Mouse (Mus musculus) embryonic facial prominence, embryonic 15.5 days (tissue): ENCODE results near the gene Ilkap. TPM values are rescaled to one million over a fixed set of nuclear protein-coding genes. Genes with fewer than 3 reads are reported as not detected.

ENCODE experiments used
- ATAC-seq: fragments of 200-750 bp; cut with Nextera tagmentation; 2 replicates; pipeline ENCODE4 v1.8.0; 2017; ENCODE audit warnings: low read depth, moderate TSS enrichment; ENCODE audit not compliant: insufficient number of reproducible peaks, low FRiP score, low TSS enrichment
- H3K27ac ChIP-seq: fragments of 300-500 bp; sonication (generic); replicated peaks from 2 replicates; pipeline ENCODE4 v1.5.1; 2015; ENCODE audit warnings: mild to moderate bottlenecking, inconsistent platforms
- H3K27me3 ChIP-seq: fragments of 300-500 bp; sonication (generic); 2 replicates; pipeline ENCODE4 v1.6.1; 2015; ENCODE audit warnings: inconsistent platforms
- H3K36me3 ChIP-seq: fragments of 300-500 bp; sonication (generic); 2 replicates; pipeline ENCODE4 v1.6.1; 2015; ENCODE audit warnings: mild to moderate bottlenecking, inconsistent platforms
- H3K4me1 ChIP-seq: fragments of 300-500 bp; sonication (generic); 2 replicates; pipeline ENCODE4 v1.6.1; 2015; ENCODE audit warnings: inconsistent platforms
- H3K4me2 ChIP-seq: fragments of 300-500 bp; sonication (generic); replicated peaks from 2 replicates; pipeline ENCODE4 v1.6.1; 2015; ENCODE audit warnings: mild to moderate bottlenecking, inconsistent platforms
- H3K4me3 ChIP-seq: fragments of 300-500 bp; sonication (generic); replicated peaks from 2 replicates; pipeline ENCODE4 v1.5.1; 2015; ENCODE audit warnings: mild to moderate bottlenecking, inconsistent platforms
- H3K9ac ChIP-seq: fragments of 300-500 bp; sonication (generic); 2 replicates; pipeline ENCODE4 v1.6.1; 2015; ENCODE audit warnings: inconsistent platforms
- H3K9me3 ChIP-seq: fragments of 300-500 bp; sonication (generic); replicated peaks from 2 replicates; pipeline ENCODE4 v1.6.1; 2016; ENCODE audit warnings: inconsistent platforms
- WGBS: fragments of 180-500 bp; shearing (Covaris S2); methylation state at CpG from one replicate; pipeline ENCODE4 v1.1.7; 2015; 5-methylcytosine and 5-hydroxymethylcytosine counted together
- polyA plus RNA-seq: library from polyadenylated mRNA; unstranded; fragments of >200 nt; fragmentation: Nextera tagmentation; extraction: Ambion mirVana; gene quantifications from 2 replicates; pipeline ENCODE4 v1.2.1, GENCODE M21; 2015

The Ilkap gene
- polyA plus RNA-seq, 1 experiment from 2014 or later, result 148 TPM

DNA sequence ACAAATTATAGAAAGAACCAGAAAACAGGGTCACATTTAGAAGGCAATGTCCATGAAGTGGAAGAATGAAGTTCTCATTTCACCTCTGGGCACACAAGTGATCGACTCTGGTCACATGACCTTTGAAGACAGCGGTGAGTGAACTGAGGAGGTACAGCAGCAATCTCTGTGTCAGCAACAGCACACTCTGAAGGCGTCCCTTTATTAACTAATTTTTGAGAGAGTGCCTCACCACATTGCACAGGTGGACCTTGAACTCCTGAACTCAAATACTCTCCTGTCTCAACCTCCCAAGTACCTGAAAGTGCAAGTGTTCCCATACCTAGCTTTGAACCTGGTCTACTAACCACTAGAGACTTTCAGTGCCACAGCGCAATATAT lies 17.5 kb downstream of the Ilkap start:
- no peaks in the 10 kb centered on the region for H3K27me3 ChIP-seq
- no peaks in the 10 kb centered on the region for H3K4me1 ChIP-seq
- H3K4me2 ChIP-seq, result no peak overlapping the region
- no peak overlapping the region for H3K9ac ChIP-seq
- WGBS, result 87% methylated on average over 4 of the region's 4 CpGs
- no peak overlapping the region for H3K4me3 ChIP-seq
- H3K27ac ChIP-seq, result no peak overlapping the region
- H3K9me3 ChIP-seq, result no peaks in the 10 kb centered on the region
- H3K36me3 ChIP-seq, result peaks cover 93% of the 10 kb centered on the region
- no peak for ATAC-seq

DNA sequence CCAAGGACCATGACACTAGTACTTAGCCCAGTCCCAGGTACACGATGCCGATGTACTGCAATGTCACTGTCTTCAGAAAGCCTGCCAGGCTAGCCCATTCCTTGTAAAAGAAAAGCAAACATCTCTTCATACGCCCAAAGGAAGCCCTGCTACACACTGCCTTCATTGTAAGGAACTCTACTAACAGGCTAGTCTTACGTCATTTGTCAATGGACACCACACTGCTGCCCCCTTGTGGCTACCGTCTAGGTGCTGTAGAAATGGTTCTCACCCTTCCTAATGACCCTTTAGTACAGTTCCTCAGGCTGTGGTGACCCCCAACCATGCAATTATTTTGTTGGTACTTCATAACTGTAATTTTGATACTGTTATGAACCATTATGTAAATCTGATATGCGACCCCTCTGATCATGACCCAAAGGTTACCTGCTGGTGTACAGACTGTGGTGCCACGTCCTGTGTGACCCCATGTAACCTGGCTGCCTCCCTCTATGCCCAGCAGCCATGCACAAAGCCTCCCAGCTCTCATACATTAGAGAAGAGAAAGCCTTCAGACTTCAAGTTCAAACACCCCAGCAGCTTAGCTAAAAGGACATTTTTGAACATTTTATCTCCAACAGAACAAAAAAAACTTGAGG lies 18.0 kb downstream of the Ilkap start:
- no peak for ATAC-seq
- H3K4me1 ChIP-seq, result no peaks in the 10 kb centered on the region

DNA sequence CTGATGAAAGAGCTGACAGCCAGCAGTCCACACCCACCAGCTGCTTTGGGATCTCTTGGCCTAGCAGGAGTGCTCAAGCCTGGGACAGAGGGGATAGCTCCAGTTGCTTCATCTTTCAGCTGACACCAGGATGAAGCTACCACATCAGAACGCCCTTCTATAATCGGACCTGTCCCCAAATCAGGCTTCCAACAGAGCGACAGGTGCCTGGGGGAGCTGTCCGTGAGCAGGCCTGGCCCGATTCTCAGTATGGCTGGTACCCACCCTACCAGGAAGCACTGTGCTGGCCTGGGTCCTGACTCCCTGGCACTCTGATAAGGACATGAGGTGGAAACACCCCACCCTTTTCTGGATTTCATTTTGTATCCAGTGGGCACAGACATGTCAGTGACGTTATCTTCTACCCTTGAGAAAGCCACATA lies 25.2 kb downstream of the Ilkap start:
- Histone ChIP-seq H3K27me3 (no peaks in the 10 kb centered on the region), H3K9me3 (no peaks in the 10 kb centered on the region), H3K27ac (no peak overlapping the region), H3K4me3 (no peak overlapping the region), H3K9ac (no peak overlapping the region), H3K36me3 (peaks cover 88% of the 10 kb centered on the region), H3K4me2 (no peak overlapping the region), H3K4me1 (no peaks in the 10 kb centered on the region)
- WGBS, result 84% methylated on average over 6 of the region's 6 CpGs
- ATAC-seq, result no peak

More for the DNA sequence above, 18.0 kb downstream of the Ilkap start:
- no peak overlapping the region for H3K9ac ChIP-seq
- H3K36me3 ChIP-seq, result peaks cover 95% of the 10 kb centered on the region
- no peaks in the 10 kb centered on the region for H3K27me3 ChIP-seq
- H3K9me3 ChIP-seq, result no peaks in the 10 kb centered on the region
- WGBS, result 63% methylated on average over 7 of the region's 7 CpGs
- no peak overlapping the region for H3K4me2 ChIP-seq
- H3K27ac ChIP-seq, result no peak overlapping the region
- H3K4me3 ChIP-seq, result no peak overlapping the region

- Histone ChIP-seq H3K4me3 (no peak overlapping the region), H3K9ac (no peak overlapping the region), H3K27me3 (no peaks in the 10 kb centered on the region), H3K4me2 (no peak overlapping the region), H3K36me3 (peaks cover 54% of the 10 kb centered on the region), H3K27ac (no peak overlapping the region), H3K4me1 (peaks cover 15% of the 10 kb centered on the region), H3K9me3 (no peaks in the 10 kb centered on the region)
- WGBS, result 83% methylated on average over 23 of the region's 23 CpGs
- no peak for ATAC-seq
Measured at GRCm38 (mm10) chr1:91370055-91370454, 28.6 kb downstream of the Ilkap start.

GRCm38 (mm10) chr1:91369408-91369807 lies 29.2 kb downstream of the Ilkap start:
- ATAC-seq, result no peak
- Histone ChIP-seq H3K36me3 (peaks cover 48% of the 10 kb centered on the region), H3K4me1 (peaks cover 15% of the 10 kb centered on the region), H3K9ac (no peak overlapping the region), H3K9me3 (no peaks in the 10 kb centered on the region), H3K27me3 (no peaks in the 10 kb centered on the region), H3K27ac (no peak overlapping the region), H3K4me3 (no peak overlapping the region), H3K4me2 (no peak overlapping the region)
- WGBS, result 61% methylated on average over 4 of the region's 4 CpGs

DNA sequence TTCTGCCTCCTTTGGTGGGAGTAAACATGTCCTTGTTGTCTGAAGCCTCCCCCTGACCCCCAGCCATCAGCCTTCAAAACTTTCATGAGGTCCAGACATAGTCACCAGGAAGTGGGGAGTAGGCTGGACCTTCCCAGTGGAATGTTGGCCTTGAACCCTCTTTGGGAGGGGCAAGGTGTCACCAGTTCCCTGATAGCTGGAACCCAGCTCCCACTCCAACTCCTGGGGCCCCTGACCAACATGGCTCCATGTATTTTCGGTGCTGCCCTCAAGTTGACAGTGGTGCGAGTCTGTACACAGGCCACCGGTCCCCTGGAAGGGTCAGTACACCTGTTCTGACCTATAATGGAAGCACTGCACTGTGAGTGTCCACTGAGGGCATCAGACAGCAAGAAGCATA lies 31.3 kb downstream of the Ilkap start:
- 93% methylated on average over 3 of the region's 3 CpGs for WGBS
- peaks cover 15% of the 10 kb centered on the region for H3K4me1 ChIP-seq

DNA sequence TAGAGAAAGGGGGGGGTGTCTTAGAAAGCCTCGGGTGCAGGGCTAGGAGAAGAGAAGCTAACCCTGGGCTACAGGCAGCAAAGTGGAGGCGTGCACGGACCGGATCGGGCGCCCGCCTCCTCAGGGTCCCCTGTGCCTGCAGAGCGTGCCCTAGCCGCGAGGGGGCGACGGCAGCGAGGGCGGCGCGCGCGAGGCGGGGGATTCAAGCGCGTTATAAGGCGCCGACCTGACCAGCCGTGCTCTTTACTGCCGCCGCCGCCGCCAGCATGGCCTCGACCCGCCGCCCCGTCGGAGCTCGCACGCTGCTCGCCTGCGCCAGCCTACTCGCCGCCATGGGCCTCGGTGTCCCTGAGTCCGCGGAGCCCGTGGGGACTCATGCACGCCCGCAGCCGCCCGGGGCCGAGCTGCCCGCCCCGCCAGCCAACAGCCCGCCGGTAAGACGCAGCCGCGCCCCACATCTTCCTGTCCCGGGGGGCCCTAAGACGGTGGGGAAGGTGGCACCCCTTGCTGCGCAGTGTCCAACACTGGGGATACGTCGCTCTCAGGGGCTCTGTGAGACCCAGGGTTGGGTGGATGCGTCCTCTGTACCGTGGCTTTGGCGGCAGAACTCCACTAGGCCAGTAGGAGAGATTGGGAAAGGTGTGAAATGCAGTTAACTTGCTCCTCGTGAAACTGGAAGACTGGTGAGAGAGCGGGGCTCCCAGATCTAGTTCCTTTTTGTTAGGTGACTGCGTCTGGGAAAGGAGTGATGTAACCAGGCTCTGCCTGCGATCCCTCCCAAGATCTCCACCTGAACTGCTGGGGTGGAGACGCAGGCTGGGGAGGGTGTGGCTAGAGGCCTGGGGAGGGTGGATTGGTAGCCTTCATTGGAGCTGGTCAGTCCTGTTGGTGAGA lies 32.2 kb downstream of the Ilkap start, which contains the start of gene Erfe:
TSS of gene Erfe (plus strand) at position 216 of the 894 bp plus-strand sequence.
- peaks cover 18% of the 10 kb centered on the region for H3K36me3 ChIP-seq
- peak within 1 kb of the TSS; percentile 98 for H3K4me2 ChIP-seq
- WGBS, result under 1% methylated on average over 68 of the region's 68 CpGs
- H3K4me1 ChIP-seq, result peaks cover 15% of the 10 kb centered on the region
- H3K9ac ChIP-seq, result peak within 1 kb of the TSS; percentile 37
- H3K27ac ChIP-seq, result 0 out of 2 replicates have a peak within 1 kb of the TSS, but pooled peaks have one; percentile 39
- ATAC-seq, result peak; percentile 21; the same call in 1 of the 2 replicates
- no peaks in the 10 kb centered on the region for H3K9me3 ChIP-seq
- H3K27me3 ChIP-seq, result no peaks in the 10 kb centered on the region
- peak within 1 kb of the TSS; percentile 50 for H3K4me3 ChIP-seq

More for the DNA sequence above, 31.3 kb downstream of the Ilkap start:
- H3K27ac ChIP-seq, result no peak overlapping the region
- no peak for ATAC-seq
- H3K4me3 ChIP-seq, result no peak overlapping the region
- H3K27me3 ChIP-seq, result no peaks in the 10 kb centered on the region
- H3K4me2 ChIP-seq, result no peak overlapping the region
- H3K9me3 ChIP-seq, result no peaks in the 10 kb centered on the region
- peaks cover 27% of the 10 kb centered on the region for H3K36me3 ChIP-seq
- H3K9ac ChIP-seq, result no peak overlapping the region

DNA sequence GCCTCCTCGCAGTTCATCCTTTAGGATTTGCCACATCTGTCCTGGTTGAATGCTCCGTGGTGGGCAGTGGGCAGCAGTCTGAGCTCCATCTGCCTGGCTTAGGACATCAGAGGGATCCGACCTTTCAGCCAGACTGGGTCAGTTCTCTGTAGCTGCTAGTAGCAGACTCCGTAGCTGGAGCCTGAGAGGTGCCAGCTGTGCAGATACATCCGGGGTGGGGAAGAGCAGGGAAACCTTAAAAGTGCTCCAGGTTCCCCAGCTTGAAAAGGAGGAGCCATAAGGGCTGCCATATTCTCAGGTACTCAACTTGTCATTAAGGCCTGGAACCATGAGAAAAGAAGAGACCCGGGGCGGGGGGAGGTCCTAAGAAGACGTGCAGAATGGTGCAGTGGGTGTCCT lies 32.8 kb downstream of the Ilkap start:
- Histone ChIP-seq H3K9ac (no peak overlapping the region), H3K27ac (no peak overlapping the region), H3K36me3 (peaks cover 12% of the 10 kb centered on the region; the same call in 1 of the 2 replicates), H3K9me3 (no peaks in the 10 kb centered on the region), H3K4me1 (peaks cover 15% of the 10 kb centered on the region), H3K4me3 (peak overlapping the region; percentile 50), H3K4me2 (peak overlapping the region; percentile 98), H3K27me3 (no peaks in the 10 kb centered on the region)
- no peak for ATAC-seq
- WGBS, result 29% methylated on average over 8 of the region's 8 CpGs

DNA sequence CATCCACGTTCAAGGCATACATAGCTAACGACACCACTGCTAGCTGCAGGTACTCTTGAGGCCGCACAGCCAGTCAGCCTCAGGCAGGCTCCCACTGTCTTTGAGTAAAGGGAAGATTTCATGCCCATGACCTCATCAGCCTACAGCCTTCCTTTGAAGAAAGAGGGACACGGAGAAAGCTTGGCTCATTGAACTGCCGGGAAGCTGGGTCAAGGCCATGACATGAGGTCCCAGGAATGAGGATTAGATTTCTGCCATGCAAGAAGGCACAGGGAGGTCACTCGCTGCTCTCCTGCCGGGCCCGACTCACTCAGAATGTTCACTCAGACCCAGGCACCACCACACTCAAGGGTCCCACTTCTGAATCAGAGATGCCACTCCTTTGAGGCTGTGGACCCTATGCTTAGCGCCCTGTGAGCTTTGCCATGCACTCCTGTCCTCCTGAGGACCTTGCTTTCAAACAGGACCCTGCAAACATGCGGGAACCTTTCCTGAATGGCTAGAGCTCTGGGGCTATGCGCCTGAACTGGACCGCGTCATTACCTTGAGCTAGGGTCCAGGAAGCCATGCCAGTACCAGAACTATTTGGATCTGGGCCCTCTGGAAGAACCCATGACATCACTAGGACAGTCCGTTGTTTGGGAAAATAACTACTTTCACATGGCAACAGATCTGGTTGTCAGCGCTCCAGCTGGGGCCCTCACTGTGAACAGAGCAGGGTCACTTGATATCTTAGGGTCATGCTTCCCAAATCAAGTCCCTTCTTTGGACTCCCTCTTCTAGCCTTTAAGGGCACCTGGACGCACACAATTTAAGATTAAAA lies 33.6 kb downstream of the Ilkap start:
- ATAC-seq, result no peak
- peaks cover 15% of the 10 kb centered on the region for H3K4me1 ChIP-seq
- H3K9ac ChIP-seq, result no peak overlapping the region
- no peak overlapping the region for H3K27ac ChIP-seq
- H3K4me2 ChIP-seq, result no peak overlapping the region
- H3K36me3 ChIP-seq, result 0 out of 2 replicates have a peak, but pooled peaks cover 4% of the 10 kb centered on the region
- WGBS, result 90% methylated on average over 16 of the region's 16 CpGs
- H3K4me3 ChIP-seq, result no peak overlapping the region
- H3K9me3 ChIP-seq, result no peaks in the 10 kb centered on the region
- no peaks in the 10 kb centered on the region for H3K27me3 ChIP-seq

DNA sequence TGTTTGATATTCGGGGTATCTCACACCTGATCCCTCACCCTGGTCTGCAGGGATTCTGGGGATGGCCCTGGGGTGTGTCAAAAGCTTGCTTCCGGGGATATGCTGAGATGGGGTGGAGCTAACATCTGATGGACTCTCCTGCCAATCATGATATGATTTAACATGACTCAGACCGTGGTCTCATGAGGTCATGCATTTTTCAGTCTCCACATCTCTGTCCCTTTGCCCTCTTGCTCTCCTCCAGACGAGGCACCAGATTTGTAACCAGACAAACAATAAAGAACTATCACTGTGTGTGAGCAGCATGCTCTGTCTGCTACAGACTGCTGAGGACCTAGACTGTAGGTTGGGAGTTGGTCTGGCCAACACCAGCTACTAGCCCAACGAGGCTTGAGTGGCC lies 36.5 kb downstream of the Ilkap start:
- Histone ChIP-seq H3K4me1 (peaks cover 15% of the 10 kb centered on the region), H3K27ac (no peak overlapping the region), H3K4me2 (no peak overlapping the region), H3K9me3 (no peaks in the 10 kb centered on the region), H3K9ac (no peak overlapping the region), H3K36me3 (no peaks in the 10 kb centered on the region), H3K27me3 (no peaks in the 10 kb centered on the region), H3K4me3 (no peak overlapping the region)
- 75% methylated on average over 5 of the region's 5 CpGs for WGBS
- ATAC-seq, result no peak

GRCm38 (mm10) chr1:91356105-91356504 lies 42.5 kb downstream of the Ilkap start:
- ATAC-seq, result no peak
- H3K9ac ChIP-seq, result no peak overlapping the region
- 81% methylated on average over 11 of the region's 11 CpGs for WGBS

More at GRCm38 (mm10) chr1:91356105-91356504, 42.5 kb downstream of the Ilkap start:
- H3K9me3 ChIP-seq, result no peaks in the 10 kb centered on the region
- H3K27me3 ChIP-seq, result no peaks in the 10 kb centered on the region
- no peak overlapping the region for H3K4me3 ChIP-seq
- no peak overlapping the region for H3K27ac ChIP-seq
- no peaks in the 10 kb centered on the region for H3K36me3 ChIP-seq
- H3K4me2 ChIP-seq, result no peak overlapping the region
- H3K4me1 ChIP-seq, result no peaks in the 10 kb centered on the region
